Mouse (Mus musculus): Measurements from ENCODE around the gene Tmem39a. TPM values are rescaled to one million over a fixed set of nuclear protein-coding genes. Genes with fewer than 3 reads are reported as not detected.
A peak's percentile ranks its signal among the peaks of the same experiment; 100 is the strongest.

The Tmem39a gene
- polyA plus RNA-seq, 1 experiment from 2014 or later: 77.3 TPM

GRCm38 (mm10) chr16:38538716-38539380, 19.6 kb upstream of the Tmem39a start:
- H3K9me3 ChIP-seq (replicated peaks; ENCODE audit: control insufficient read depth, low read length): no peaks in the 10 kb centered on the region
- H3K27ac ChIP-seq (ENCODE audit: low read depth, low read length): no peak overlapping the region
- WGBS (ENCODE audit: insufficient replicate concordance): 79% methylated on average over 13 of the region's 13 CpGs
- H3K4me2 ChIP-seq: no peak overlapping the region
- H3K4me3 ChIP-seq (ENCODE audit: low read depth, low read length): no peak overlapping the region
- no peak overlapping the region for H3K9ac ChIP-seq (ENCODE audit: low read depth, low read length)
- no peaks in the 10 kb centered on the region for H3K27me3 ChIP-seq (ENCODE audit: control insufficient read depth, insufficient read depth, low read length)
- H3K36me3 ChIP-seq (ENCODE audit: control insufficient read depth, insufficient read depth, low read length): peaks cover 18% of the 10 kb centered on the region
- H3K4me1 ChIP-seq (ENCODE audit: control insufficient read depth, insufficient read depth, low read length): no peaks in the 10 kb centered on the region
- ATAC-seq (replicated peaks; ENCODE audit: insufficient number of reproducible peaks, low FRiP score, low TSS enrichment): no peak

GRCm38 (mm10) chr16:38548000-38548399, 10.5 kb upstream of the Tmem39a start:
- Histone ChIP-seq H3K27ac (ENCODE audit: low read depth, low read length) (no peak overlapping the region), H3K4me3 (ENCODE audit: low read depth, low read length) (no peak overlapping the region), H3K4me2 (no peak overlapping the region), H3K27me3 (ENCODE audit: control insufficient read depth, insufficient read depth, low read length) (no peaks in the 10 kb centered on the region), H3K4me1 (ENCODE audit: control insufficient read depth, insufficient read depth, low read length) (peaks cover 7% of the 10 kb centered on the region; the same call in 1 of the 2 replicates), H3K9ac (ENCODE audit: low read depth, low read length) (no peak overlapping the region), H3K9me3 (replicated peaks; ENCODE audit: control insufficient read depth, low read length) (no peaks in the 10 kb centered on the region), H3K36me3 (ENCODE audit: control insufficient read depth, insufficient read depth, low read length) (peaks cover 4% of the 10 kb centered on the region; the same call in 1 of the 2 replicates)
- no peak for ATAC-seq (replicated peaks; ENCODE audit: insufficient number of reproducible peaks, low FRiP score, low TSS enrichment)
- 92% methylated on average over 1 of the region's 1 CpGs for WGBS (ENCODE audit: insufficient replicate concordance)

DNA sequence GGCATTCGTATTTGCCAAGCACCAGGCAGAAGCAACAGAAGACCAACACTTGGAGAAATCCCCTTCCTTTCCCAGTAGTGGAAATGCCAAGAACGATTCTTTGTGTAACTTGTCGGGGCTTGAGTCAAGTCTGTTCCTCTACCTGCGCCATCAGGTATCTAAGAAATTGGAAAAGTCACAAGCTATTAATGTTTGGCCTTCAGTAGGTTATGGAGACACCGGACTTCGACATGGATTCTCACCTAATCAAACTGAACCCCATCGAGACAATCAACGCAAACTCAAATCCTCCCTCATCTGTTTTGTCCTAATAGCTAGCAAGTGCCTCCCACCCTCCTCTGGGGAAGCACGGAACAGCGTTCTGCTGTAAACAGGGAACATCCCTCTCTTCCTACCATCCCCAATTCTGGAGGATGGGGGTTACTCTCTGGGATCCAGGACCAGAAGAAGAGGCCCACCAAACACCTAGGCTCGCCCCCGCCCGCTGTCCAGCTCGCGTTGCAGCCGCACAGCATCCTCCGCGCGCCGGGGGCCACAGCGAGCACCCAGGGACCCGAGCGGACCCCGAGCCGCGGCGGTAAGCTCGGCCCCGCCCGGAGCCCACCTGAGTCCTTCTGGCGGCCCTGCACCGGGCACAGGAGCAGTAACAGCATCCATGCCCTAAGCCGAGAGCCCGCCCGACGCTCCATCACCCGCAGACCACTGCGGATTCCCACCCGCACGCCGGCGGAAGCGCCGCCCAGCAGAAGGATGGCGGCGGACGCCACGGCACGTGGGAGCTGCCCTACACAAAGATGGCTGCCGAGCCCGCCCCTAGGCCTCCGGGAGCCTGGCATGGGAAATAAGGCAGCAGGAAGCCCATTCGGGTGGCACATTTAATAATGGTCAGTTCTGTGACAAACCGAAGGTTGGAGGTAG, 8.8 kb upstream of the Tmem39a start, which contains the start of gene Poglut1:
Gene Poglut1, minus strand, starts transcription at position 780 of the 918 bp plus-strand sequence.
- H3K4me1 ChIP-seq (ENCODE audit: control insufficient read depth, insufficient read depth, low read length): peaks cover 7% of the 10 kb centered on the region; the same call in 1 of the 2 replicates
- peak; percentile 71 for ATAC-seq (replicated peaks; ENCODE audit: insufficient number of reproducible peaks, low FRiP score, low TSS enrichment)
- peak within 1 kb of the TSS; percentile 76 for H3K9ac ChIP-seq (ENCODE audit: low read depth, low read length)
- peak within 1 kb of the TSS; percentile 81 for H3K4me2 ChIP-seq
- peaks cover 4% of the 10 kb centered on the region; the same call in 1 of the 2 replicates for H3K36me3 ChIP-seq (ENCODE audit: control insufficient read depth, insufficient read depth, low read length)
- H3K27me3 ChIP-seq (ENCODE audit: control insufficient read depth, insufficient read depth, low read length): 0 out of 2 replicates have a peak, but pooled peaks cover 4% of the 10 kb centered on the region
- peak within 1 kb of the TSS; percentile 76 for H3K4me3 ChIP-seq (ENCODE audit: low read depth, low read length)
- no peaks in the 10 kb centered on the region for H3K9me3 ChIP-seq (replicated peaks; ENCODE audit: control insufficient read depth, low read length)
- H3K27ac ChIP-seq (ENCODE audit: low read depth, low read length): no peak within 1 kb of the TSS
- WGBS (ENCODE audit: insufficient replicate concordance): 3% methylated on average over 54 of the region's 54 CpGs

DNA sequence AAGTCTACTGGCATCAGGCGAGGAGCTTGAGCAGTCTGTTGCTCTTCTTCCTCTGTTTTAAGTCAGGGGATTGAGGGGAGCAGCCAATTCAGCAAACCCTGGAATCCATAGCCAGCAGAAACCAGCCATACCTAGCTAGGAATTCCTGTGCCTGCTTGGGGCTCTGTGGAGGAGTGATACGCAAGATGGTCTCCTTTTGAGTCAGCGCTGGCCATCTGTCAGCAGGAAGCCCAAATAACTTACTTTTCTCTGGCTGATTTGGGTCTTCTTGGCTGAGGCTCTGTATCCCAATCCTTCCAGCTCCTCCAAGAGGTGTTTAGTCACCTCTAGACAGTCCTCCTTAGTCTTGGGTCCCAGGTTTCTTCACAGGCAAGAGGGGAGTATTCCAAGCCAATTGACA, 2.5 kb upstream of the Tmem39a start:
- no peak overlapping the region for H3K4me2 ChIP-seq
- H3K27ac ChIP-seq (ENCODE audit: low read depth, low read length): no peak overlapping the region
- H3K36me3 ChIP-seq (ENCODE audit: control insufficient read depth, insufficient read depth, low read length): no peaks in the 10 kb centered on the region
- 80% methylated on average over 3 of the region's 3 CpGs for WGBS (ENCODE audit: insufficient replicate concordance)
- H3K4me3 ChIP-seq (ENCODE audit: low read depth, low read length): no peak overlapping the region
- H3K27me3 ChIP-seq (ENCODE audit: control insufficient read depth, insufficient read depth, low read length): peaks cover 6% of the 10 kb centered on the region; the same call in 1 of the 2 replicates
- H3K9ac ChIP-seq (ENCODE audit: low read depth, low read length): no peak overlapping the region
- H3K4me1 ChIP-seq (ENCODE audit: control insufficient read depth, insufficient read depth, low read length): no peaks in the 10 kb centered on the region
- no peaks in the 10 kb centered on the region for H3K9me3 ChIP-seq (replicated peaks; ENCODE audit: control insufficient read depth, low read length)
- no peak for ATAC-seq (replicated peaks; ENCODE audit: insufficient number of reproducible peaks, low FRiP score, low TSS enrichment)

- Histone ChIP-seq H3K4me1 (ENCODE audit: control insufficient read depth, insufficient read depth, low read length) (no peaks in the 10 kb centered on the region; the same call in 1 of the 2 replicates), H3K9ac (ENCODE audit: low read depth, low read length) (peak overlapping the region; percentile 91), H3K27ac (ENCODE audit: low read depth, low read length) (peak overlapping the region; percentile 81), H3K27me3 (ENCODE audit: control insufficient read depth, insufficient read depth, low read length) (no peaks in the 10 kb centered on the region), H3K36me3 (ENCODE audit: control insufficient read depth, insufficient read depth, low read length) (peaks cover 2% of the 10 kb centered on the region; the same call in 1 of the 2 replicates), H3K4me2 (peak overlapping the region; percentile 72), H3K9me3 (replicated peaks; ENCODE audit: control insufficient read depth, low read length) (no peaks in the 10 kb centered on the region), H3K4me3 (ENCODE audit: low read depth, low read length) (peak overlapping the region; percentile 97)
- 6% methylated on average over 37 of the region's 37 CpGs for WGBS (ENCODE audit: insufficient replicate concordance)
- ATAC-seq (replicated peaks; ENCODE audit: insufficient number of reproducible peaks, low FRiP score, low TSS enrichment): peak; percentile 94
Measured at GRCm38 (mm10) chr16:38562131-38562967, 3.9 kb downstream of the Tmem39a start.

DNA sequence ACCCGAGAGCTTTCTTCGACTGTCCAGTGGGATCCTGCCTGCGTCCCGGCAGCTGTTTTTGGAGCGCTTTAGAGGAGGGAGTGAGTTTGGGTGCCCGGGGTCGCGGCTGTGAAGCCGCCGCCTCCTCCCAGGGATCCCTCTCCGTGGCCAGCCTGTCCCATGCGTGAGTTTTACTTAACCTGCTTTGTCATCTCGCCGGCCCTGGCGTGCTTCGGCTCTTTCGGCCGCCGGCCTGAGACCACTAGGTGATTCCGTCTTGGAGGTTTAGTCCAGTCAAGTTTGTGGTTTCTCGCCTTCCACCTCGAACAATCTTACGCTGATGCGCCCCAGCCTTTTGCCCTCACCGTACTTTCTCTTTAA, 4.5 kb downstream of the Tmem39a start:
- WGBS (ENCODE audit: insufficient replicate concordance): under 1% methylated on average over 25 of the region's 25 CpGs
- peak overlapping the region; percentile 81 for H3K27ac ChIP-seq (ENCODE audit: low read depth, low read length)
- ATAC-seq (replicated peaks; ENCODE audit: insufficient number of reproducible peaks, low FRiP score, low TSS enrichment): peak; percentile 55

GRCm38 (mm10) chr16:38563516-38563915, 5.0 kb downstream of the Tmem39a start:
- Histone ChIP-seq H3K9me3 (replicated peaks; ENCODE audit: control insufficient read depth, low read length) (no peaks in the 10 kb centered on the region), H3K36me3 (ENCODE audit: control insufficient read depth, insufficient read depth, low read length) (peaks cover 6% of the 10 kb centered on the region; the same call in 1 of the 2 replicates), H3K27ac (ENCODE audit: low read depth, low read length) (no peak overlapping the region), H3K4me3 (ENCODE audit: low read depth, low read length) (peak overlapping the region; percentile 97), H3K4me2 (peak overlapping the region; percentile 72), H3K27me3 (ENCODE audit: control insufficient read depth, insufficient read depth, low read length) (no peaks in the 10 kb centered on the region), H3K4me1 (ENCODE audit: control insufficient read depth, insufficient read depth, low read length) (no peaks in the 10 kb centered on the region; the same call in 1 of the 2 replicates), H3K9ac (ENCODE audit: low read depth, low read length) (peak overlapping the region; percentile 91)
- WGBS (ENCODE audit: insufficient replicate concordance): 28% methylated on average over 10 of the region's 10 CpGs
- no peak for ATAC-seq (replicated peaks; ENCODE audit: insufficient number of reproducible peaks, low FRiP score, low TSS enrichment)

More for the DNA sequence above, 4.5 kb downstream of the Tmem39a start:
- Histone ChIP-seq H3K36me3 (ENCODE audit: control insufficient read depth, insufficient read depth, low read length) (peaks cover 3% of the 10 kb centered on the region; the same call in 1 of the 2 replicates), H3K4me2 (peak overlapping the region; percentile 72), H3K4me3 (ENCODE audit: low read depth, low read length) (peak overlapping the region; percentile 97), H3K9ac (ENCODE audit: low read depth, low read length) (peak overlapping the region; percentile 91), H3K27me3 (ENCODE audit: control insufficient read depth, insufficient read depth, low read length) (no peaks in the 10 kb centered on the region), H3K4me1 (ENCODE audit: control insufficient read depth, insufficient read depth, low read length) (no peaks in the 10 kb centered on the region; the same call in 1 of the 2 replicates), H3K9me3 (replicated peaks; ENCODE audit: control insufficient read depth, low read length) (no peaks in the 10 kb centered on the region)

DNA sequence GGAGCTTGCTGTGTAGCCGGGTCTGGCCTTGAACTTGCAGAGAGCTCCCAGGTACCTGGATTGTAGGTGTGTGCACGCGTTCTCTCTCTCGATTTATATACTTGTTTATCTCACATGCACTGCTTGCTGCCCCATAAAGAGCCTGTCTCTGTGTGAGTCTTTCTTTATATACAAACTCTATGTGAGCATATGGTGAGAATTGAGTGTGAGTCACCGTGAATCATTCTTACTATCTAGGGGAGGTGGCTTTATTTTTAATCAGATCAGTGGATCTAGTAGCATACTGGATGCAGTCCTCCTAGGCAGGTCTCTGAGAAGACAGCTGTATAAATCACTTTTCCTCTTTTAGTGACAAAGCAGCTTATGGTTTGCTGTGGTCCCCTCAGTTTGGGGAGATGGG, 9.7 kb downstream of the Tmem39a start:
- Histone ChIP-seq H3K27me3 (ENCODE audit: control insufficient read depth, insufficient read depth, low read length) (no peaks in the 10 kb centered on the region), H3K27ac (ENCODE audit: low read depth, low read length) (no peak overlapping the region), H3K36me3 (ENCODE audit: control insufficient read depth, insufficient read depth, low read length) (peaks cover 17% of the 10 kb centered on the region; the same call in 1 of the 2 replicates), H3K9ac (ENCODE audit: low read depth, low read length) (no peak overlapping the region), H3K4me2 (no peak overlapping the region), H3K4me3 (ENCODE audit: low read depth, low read length) (no peak overlapping the region), H3K4me1 (ENCODE audit: control insufficient read depth, insufficient read depth, low read length) (no peaks in the 10 kb centered on the region), H3K9me3 (replicated peaks; ENCODE audit: control insufficient read depth, low read length) (no peaks in the 10 kb centered on the region)
- ATAC-seq (replicated peaks; ENCODE audit: insufficient number of reproducible peaks, low FRiP score, low TSS enrichment): no peak
- 95% methylated on average over 5 of the region's 5 CpGs for WGBS (ENCODE audit: insufficient replicate concordance)
